Mouse (Mus musculus) cerebellum, adult 2 months (tissue): ENCODE results near the gene Tph1.

Experiments
- CTCF ChIP-seq: fragments of 200-500 bp; IDR thresholded peaks from 2 replicates; pipeline ENCODE4 v1.5.1; 2011; ENCODE audit warnings: low read depth, mild to moderate bottlenecking, control low read depth, low read length, moderate library complexity, borderline replicate concordance; ENCODE audit not compliant: insufficient read depth
- POLR2A ChIP-seq: fragments of 200-500 bp; IDR thresholded peaks from 2 replicates; pipeline ENCODE4 v1.6.1; 2011; ENCODE audit warnings: low read length, control low read depth, borderline replicate concordance; ENCODE audit not compliant: insufficient read depth

DNA sequence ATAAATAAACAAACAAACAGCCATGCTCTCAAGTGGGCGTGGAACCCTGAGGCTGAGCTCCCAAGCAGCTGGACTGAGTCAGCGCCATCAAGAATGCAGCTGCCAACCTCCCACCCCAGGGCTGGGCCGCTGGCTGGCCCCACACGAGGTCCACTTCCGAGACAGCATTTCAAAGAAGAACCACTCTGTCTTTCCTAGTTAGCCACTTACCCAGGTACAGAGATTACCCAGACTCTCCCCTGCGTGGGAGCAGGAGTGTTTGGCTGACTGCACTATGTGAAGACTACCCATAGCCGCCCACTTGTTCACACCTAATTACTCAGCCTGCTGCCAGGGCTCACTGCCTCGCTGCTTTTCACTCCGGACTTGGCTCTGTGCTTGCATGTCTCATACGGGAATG is 59.2 kb downstream of the Tph1 start:
- TF ChIP-seq POLR2A (no peak), CTCF (no peak)
